Mouse (Mus musculus) right cerebral cortex, postnatal 25 days (tissue): Measurements from ENCODE around the gene Pde6d.
A peak's percentile ranks its signal among the peaks of the same experiment; 100 is the strongest.

Experiments used
- DNase-seq: peaks from one replicate; pipeline ENCODE4 v3.0.0; 2022

Gene Pde6d

DNA sequence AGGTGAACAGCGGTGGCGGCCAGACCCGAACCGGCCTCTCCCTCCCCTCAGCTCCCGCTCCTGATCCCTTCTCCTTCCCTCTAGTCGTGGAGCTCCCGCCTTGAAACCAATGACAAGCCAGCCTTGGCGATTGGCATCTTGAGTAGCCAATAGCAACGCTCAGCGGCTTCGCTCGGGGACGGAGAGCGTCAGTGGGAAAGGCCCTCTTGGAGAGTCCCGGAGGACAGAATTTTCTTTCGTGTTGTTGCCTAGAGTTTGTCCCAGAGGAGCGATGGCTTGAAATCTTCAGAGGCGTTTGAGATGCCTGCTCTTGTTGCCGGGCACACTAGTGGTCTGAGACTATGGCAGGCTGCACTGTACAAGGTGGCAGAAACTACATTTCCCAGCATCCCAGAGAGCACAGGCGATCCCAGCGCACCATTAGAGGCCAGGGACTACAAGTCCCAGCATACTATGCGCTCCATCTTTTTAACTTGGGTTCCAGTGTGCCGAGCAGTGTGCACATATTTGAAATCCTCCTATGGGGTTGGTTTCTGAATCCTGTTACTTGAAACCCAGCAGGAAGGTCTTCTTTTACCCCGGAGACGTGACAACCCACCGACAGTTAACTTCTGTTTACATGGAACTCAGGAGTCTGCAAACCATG, at the start of gene Pde6d, which contains the start of gene Cops7b:
Pde6d (minus strand) TSS at position 179 of the 646 bp plus-strand sequence.
Cops7b (plus strand) TSS at position 454 of the 646 bp plus-strand sequence.
- peak; percentile 98 for DNase-seq

DNA sequence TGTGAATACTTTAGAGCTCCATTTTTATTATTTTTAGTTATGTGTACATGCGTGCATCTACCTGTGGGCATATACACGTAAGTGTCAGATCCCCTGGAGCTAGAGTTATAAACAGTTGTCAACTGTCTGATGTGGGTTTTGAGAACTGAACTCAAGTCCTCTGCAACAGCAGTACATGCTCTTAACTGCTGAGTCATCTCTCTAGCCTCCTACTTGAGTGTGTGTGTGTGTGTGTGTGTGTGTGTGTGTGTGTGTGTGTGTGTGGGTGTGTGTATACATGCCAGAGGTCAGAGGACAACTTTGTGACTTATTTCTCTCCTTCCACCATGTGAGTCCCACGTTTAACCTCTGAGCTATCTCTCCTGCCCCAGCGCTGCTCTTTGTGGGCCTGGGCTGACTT, 48.1 kb upstream of the Pde6d start:
- DNase-seq: no peak

- no peak for DNase-seq
Measured at GRCm38 (mm10) chr1:86629936-86630335, 47.5 kb upstream of the Pde6d start.

DNA sequence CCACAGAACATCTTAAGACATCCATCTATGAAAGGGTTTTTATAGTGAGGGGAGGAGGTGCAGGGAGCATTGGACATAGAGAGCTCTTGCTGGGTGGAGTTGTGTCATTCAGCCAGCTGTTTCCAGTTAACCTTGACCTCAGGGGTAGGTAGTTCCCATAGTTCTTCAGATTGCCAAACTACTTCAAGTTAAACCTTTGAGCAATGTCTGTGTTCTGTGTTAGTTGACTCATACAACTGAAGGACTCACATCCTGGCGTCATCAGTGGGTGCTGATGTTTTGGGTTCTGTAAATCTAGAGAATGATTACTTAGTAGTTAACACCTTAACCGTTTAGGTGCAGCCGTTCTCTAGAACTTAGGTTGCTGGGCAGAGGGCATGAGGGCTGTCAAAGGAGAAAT, 45.8 kb upstream of the Pde6d start:
- no peak for DNase-seq

GRCm38 (mm10) chr1:86623001-86624000, 40.9 kb upstream of the Pde6d start:
- DNase-seq: peak; percentile 13

GRCm38 (mm10) chr1:86622296-86622695, 39.9 kb upstream of the Pde6d start:
- DNase-seq: no peak

GRCm38 (mm10) chr1:86618454-86619125, 36.2 kb upstream of the Pde6d start:
- DNase-seq: peak; percentile 57

GRCm38 (mm10) chr1:86614269-86614668, 31.8 kb upstream of the Pde6d start:
- DNase-seq: no peak

DNA sequence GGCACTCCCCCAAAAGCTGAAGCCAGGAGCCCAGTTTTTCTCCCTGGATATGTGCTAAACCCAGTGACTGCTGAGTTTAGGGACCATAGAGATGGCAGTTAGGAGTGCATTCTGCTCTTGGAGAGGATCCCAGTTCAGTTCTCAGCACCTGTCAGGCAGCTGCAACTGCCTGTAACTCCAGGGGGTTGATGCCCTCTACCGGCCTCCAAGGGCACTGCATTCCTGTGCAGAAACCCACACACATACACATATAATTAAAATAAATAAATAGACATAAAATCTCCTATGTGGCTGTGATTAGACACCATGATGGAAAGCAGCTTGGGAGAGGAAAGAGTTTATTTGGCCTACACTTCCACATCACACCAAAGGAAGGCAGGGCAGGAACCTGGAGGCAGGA, 29.7 kb upstream of the Pde6d start:
- DNase-seq: no peak

DNA sequence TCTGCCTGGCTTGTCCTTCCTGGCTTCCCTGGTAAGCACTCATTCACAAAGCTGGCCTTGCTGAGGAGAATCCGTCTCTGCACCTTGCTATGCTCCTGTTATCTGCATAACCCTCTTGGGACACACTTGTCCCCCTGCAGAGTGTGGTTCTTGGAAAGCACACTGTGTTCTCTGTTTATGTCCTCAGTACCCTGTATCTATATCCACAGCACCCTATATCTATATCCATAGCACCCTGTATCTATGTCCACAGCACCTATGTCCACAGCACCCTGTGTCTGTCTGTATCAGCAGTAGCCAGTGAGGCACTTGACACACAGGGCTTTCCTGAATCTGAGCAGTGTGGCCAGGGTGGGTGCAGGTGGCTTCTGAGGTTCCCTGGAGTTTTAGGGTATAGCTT, 28.5 kb upstream of the Pde6d start:
- DNase-seq: no peak

- DNase-seq: no peak
Measured at GRCm38 (mm10) chr1:86600117-86600516, 17.7 kb upstream of the Pde6d start.

GRCm38 (mm10) chr1:86598516-86598915, 16.1 kb upstream of the Pde6d start:
- DNase-seq: no peak

DNA sequence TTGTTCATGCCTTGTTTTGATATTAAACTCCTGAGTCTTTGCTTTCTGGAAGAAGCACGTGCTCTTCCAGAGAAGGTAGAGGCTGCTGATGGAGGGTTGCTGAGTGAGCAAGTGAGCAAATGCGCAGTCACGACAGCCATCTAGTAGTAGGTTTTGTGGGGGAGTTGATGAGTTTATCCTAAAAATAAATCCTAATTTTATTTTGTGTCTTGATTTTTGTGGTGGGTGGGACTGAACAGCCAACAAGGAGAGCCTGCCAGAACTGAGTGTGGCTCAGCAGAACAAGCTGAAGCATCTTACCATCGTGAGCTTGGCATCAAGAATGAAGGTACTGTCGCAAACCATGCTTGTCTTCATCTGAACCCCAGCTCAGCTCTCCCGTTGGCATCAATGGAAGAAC, 14.1 kb upstream of the Pde6d start:
- no peak for DNase-seq

- no peak for DNase-seq
Measured at GRCm38 (mm10) chr1:86595315-86595714, 12.9 kb upstream of the Pde6d start.

DNA sequence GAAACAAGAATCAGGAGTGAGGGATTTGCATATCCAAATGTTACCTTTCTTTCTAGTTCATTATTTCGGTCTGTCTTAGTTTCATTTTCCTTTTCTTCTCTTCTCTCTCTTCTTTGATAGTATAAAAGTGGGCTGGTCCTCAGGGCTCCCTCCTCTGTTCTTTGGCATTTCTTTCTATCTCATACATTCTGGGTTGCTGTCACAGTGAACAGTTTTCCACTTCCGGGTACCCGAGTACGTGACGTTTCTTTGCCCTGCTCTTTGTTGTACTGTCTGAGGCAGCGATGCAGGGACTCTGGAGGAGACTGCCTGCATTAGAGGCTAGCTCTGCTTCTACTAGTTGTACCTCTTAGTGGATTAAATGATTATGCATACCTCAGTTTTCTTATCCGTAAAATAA, 12.1 kb upstream of the Pde6d start:
- DNase-seq: no peak

GRCm38 (mm10) chr1:86586992-86587391, 4.6 kb upstream of the Pde6d start:
- DNase-seq: peak; percentile 80

DNA sequence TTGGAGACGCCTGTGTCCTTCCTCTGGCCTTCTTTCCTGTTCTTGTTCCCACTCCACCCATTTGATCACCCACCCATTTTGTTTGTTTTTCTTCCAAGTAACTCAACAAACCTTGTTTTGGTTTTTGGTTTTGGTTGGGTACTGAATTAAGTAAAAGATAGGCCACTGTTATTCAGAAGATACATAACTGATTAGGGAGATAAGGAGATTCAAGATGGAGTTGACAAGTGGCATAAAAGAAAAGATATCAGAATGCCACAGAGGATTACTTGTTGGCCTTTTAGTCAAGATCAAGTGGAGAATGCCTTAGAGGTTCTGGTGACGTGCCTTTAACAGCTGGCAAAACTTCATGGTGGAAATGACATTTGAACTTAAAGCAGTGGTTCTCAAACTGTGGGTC, 1.3 kb upstream of the Pde6d start:
- no peak for DNase-seq

- no peak for DNase-seq
Measured at GRCm38 (mm10) chr1:86581692-86582450, 558 bp downstream of the Pde6d start.

GRCm38 (mm10) chr1:86580426-86580825, 2.0 kb downstream of the Pde6d start:
- DNase-seq: no peak

DNA sequence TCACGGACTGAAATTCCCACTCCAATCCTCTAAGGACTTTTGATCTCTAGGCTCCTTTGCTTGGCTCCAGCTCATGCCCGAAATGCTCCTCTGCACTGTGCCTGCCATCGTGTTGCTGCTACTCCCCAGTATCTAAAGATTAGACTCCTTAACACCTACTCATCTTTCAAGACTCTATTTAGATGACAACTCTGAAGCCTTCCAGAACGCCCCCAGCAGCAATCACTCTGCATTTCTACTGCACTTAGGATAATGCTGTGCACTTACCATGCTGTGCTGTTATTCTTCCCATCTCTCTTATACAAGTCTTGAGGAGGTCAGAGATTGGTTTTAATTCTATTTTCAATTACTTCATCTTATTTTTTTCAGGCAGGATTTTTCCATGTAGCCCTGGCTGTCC, 10.5 kb downstream of the Pde6d start:
- no peak for DNase-seq

GRCm38 (mm10) chr1:86571381-86571780, 11.0 kb downstream of the Pde6d start:
- no peak for DNase-seq

DNA sequence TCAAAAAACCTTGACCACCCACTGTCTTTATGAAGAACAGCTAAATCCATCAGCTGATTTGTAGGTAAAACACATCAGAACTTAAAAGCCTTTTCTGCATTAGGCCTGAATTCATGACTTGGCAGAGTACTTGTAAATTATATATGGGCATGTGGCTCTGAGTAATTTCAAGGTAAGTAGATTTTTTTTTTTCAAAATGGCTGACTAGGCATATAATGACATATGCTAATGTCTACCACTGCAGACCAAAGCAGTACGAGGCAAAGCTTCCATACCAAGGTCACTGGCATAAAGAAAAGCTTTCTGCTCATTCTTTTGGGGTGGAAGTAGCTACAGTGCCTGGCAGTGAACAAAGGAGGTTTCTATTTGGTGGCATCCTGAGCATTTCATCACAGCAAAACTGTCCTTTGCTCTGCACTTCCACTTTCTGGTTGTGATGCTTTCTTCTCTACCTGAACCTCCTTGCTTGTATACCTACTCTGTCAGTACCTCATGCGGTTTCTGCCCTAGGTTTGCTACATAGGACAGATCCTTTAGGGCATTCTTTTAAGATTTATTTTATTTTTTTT, 13.1 kb downstream of the Pde6d start:
- DNase-seq: no peak
